Mouse (Mus musculus) cerebellum, adult 2 months (tissue): ENCODE measurements at regions not wholly inside any gene's neighbourhood (a gene's known extent, or its start where the extent isn't known, plus 50 kb on each side); places are given as distances from the start of the nearest gene placed in this dataset.

ENCODE experiments used
- CTCF ChIP-seq: fragments of 200-500 bp; IDR thresholded peaks from 2 replicates; pipeline ENCODE4 v1.5.1; 2011; ENCODE audit warnings: low read depth, mild to moderate bottlenecking, control low read depth, low read length, moderate library complexity, borderline replicate concordance; ENCODE audit not compliant: insufficient read depth
- POLR2A ChIP-seq: fragments of 200-500 bp; IDR thresholded peaks from 2 replicates; pipeline ENCODE4 v1.6.1; 2011; ENCODE audit warnings: low read length, control low read depth, borderline replicate concordance; ENCODE audit not compliant: insufficient read depth

DNA sequence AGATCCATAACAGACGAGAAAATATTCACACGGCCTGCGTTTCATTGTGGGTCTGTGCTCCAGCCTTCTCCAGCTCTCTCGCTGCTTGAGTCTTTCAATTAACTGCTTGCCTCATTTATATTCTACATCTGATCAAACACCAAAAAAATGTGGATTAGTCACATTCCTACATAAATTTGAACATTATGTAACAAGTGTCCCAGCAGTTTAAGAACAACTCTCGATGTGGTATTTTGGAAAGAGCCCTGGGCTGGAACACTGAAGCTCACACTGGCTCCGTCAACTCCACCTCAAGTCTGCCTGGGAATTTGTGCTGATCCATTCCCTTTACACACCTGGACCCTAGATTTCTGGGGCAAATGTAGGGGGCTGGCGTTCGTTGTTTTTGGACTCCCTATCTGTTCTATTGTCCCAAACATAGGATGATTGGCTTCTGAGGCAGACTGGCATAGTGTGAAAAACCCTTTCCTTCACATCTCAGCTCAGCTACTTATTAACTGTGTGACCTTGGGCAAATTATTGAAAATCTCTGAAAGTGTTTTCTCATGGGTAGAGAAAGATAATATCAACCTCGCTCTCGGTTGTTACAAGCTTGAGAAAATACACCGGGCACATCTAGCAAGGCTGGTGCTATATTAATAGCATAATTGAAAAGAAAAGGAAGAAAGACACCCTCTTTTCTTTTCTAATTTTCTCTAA lies 161.0 kb upstream of the Rfx3 start:
- no peak for TF ChIP-seq CTCF
- no peak for TF ChIP-seq POLR2A
